ENCODE assay signal across 13 mouse cellular contexts in genomic region chr7:142560942-142561855, GRCm38 (mm10). TPM values are rescaled to one million over a fixed set of nuclear protein-coding genes. Genes with fewer than 3 reads are reported as not detected.
DNase-seq lines count a peak whose midpoint lies in the region; ATAC-seq and TF ChIP-seq lines count a peak whose summit lies in the region.
"Had no signal": no experiment of that assay in that cellular context is flagged by ENCODE, and none has a peak within 500 bp of the region (broad histone marks: within the 10 kb centered on the region; RNA-seq: fewer than 3 reads in every experiment).

No protein-coding gene starts in this region.

- peak; percentile 27; the same call in 1 of the 2 replicates for ATAC-seq in lung, embryonic 15.5 days (ENCODE audit: borderline replicate concordance, extremely low read depth, low FRiP score, low TSS enrichment)
- ATAC-seq in stomach, embryonic 14.5 days (ENCODE audit: insufficient number of reproducible peaks, insufficient read depth, low FRiP score, low read depth), result peak; percentile 87
- ATAC-seq: Patski had no signal

- no peaks in the 10 kb centered on the region for H3K9me3 ChIP-seq in lung, embryonic 15.5 days
- no peaks in the 10 kb centered on the region for H3K9me3 ChIP-seq in limb, embryonic 10.5 days (replicated peaks)
- no peaks in the 10 kb centered on the region for H3K9me3 ChIP-seq in stomach, embryonic 14.5 days (ENCODE audit: control insufficient read depth, low read depth, low read length)

- no peak for TF ChIP-seq CTCF in gastrocnemius, adult 2 months (IDR thresholded peaks at IDR 0.05)

- no peaks in the 10 kb centered on the region for H3K36me3 ChIP-seq in lung, embryonic 15.5 days
- H3K36me3 ChIP-seq in limb, embryonic 10.5 days, result no peaks in the 10 kb centered on the region
- H3K36me3 ChIP-seq in stomach, embryonic 14.5 days (ENCODE audit: control insufficient read depth, insufficient read depth, low read length), result no peaks in the 10 kb centered on the region

- WGBS in lung, embryonic 15.5 days, result 28% methylated on average over 18 of the region's 18 CpGs
- WGBS in limb, embryonic 10.5 days, result 6% methylated on average over 18 of the region's 18 CpGs
- 31% methylated on average over 18 of the region's 18 CpGs for WGBS in stomach, embryonic 14.5 days

- peaks cover 49% of the 10 kb centered on the region for H3K4me1 ChIP-seq in lung, embryonic 15.5 days
- H3K4me1 ChIP-seq in limb, embryonic 10.5 days, result peaks cover 99% of the 10 kb centered on the region
- peaks cover 61% of the 10 kb centered on the region for H3K4me1 ChIP-seq in stomach, embryonic 14.5 days (ENCODE audit: control insufficient read depth, insufficient read depth, low read length)

- no peak overlapping the region for H3K4me2 ChIP-seq in lung, embryonic 15.5 days
- no peak overlapping the region for H3K4me2 ChIP-seq in stomach, embryonic 14.5 days (replicated peaks; ENCODE audit: low read depth, low read length)

- H3K4me3 ChIP-seq in gastrocnemius, adult 2 months, result no peak overlapping the region
- H3K4me3 ChIP-seq in lung, embryonic 15.5 days, result no peak overlapping the region
- H3K4me3 ChIP-seq in limb, embryonic 10.5 days, result peak overlapping the region; percentile 2; the same call in 1 of the 2 replicates
- H3K4me3 ChIP-seq in stomach, embryonic 14.5 days (ENCODE audit: low read depth, low read length), result no peak overlapping the region

- no peak for DNase-seq in gastrocnemius, adult 2 months
- no peak for DNase-seq in gastrocnemius, adult 8-10 months (ENCODE audit: low spot score in 2 of 2)
- no peak for DNase-seq in lung, postnatal 4 days
- peak; percentile 71 for DNase-seq in limb, embryonic 10.5 days (ENCODE audit: low spot score)
- DNase-seq in adrenal gland, postnatal 4 days (ENCODE audit: low spot score in 2 of 2), result no peak
- DNase-seq in left cerebral cortex, adult 8-10 months (ENCODE audit: low spot score in 2 of 2), result no peak
- DNase-seq: adrenal gland, postnatal 14 days; gastrocnemius, postnatal 36 days; kidney, adult 11 months; lung, postnatal 36 days had no signal

- intact Hi-C loops in gastrocnemius, adult 2 months (cut with DNase I), result no loop called here

- no peaks in the 10 kb centered on the region for H3K27me3 ChIP-seq in lung, embryonic 15.5 days
- no peaks in the 10 kb centered on the region for H3K27me3 ChIP-seq in limb, embryonic 10.5 days (ENCODE audit: low read depth, poor library complexity, severe bottlenecking)
- no peaks in the 10 kb centered on the region for H3K27me3 ChIP-seq in stomach, embryonic 14.5 days (ENCODE audit: control insufficient read depth, insufficient read depth, low read length)

- no peak overlapping the region for H3K9ac ChIP-seq in lung, embryonic 15.5 days
- H3K9ac ChIP-seq in stomach, embryonic 14.5 days (replicated peaks; ENCODE audit: low read depth, low read length), result no peak overlapping the region; the same call in 1 of the 2 replicates

- peak overlapping the region; percentile 43 for H3K27ac ChIP-seq in gastrocnemius, adult 2 months
- H3K27ac ChIP-seq in lung, embryonic 15.5 days, result peak overlapping the region; percentile 68
- peak overlapping the region; percentile 92 for H3K27ac ChIP-seq in limb, embryonic 10.5 days
- peak overlapping the region; percentile 67 for H3K27ac ChIP-seq in stomach, embryonic 14.5 days (ENCODE audit: low read length)

RNA-seq across cellular contexts. Expression of gene Mrpl23, which starts 28.7 kb away (rescaled TPM):
- total RNA-seq in gastrocnemius, adult 2 months (2021), result 1 to 10 TPM in 1 of 2 experiments, under 1 TPM in 1; 0.89 to 1.4 TPM
- 1 to 10 TPM; 1.0 to 5.1 (median 3.1) TPM for total RNA-seq in gastrocnemius, adult 8-10 months (2022)
- 22.8 and 28.3 TPM in 2 replicates for polyA plus RNA-seq in lung, embryonic 15.5 days (2015; fragmentation: Nextera tagmentation; extraction: Ambion mirVana)
- 25.9 and 33.7 TPM in 2 replicates for polyA plus RNA-seq in limb, embryonic 10.5 days (2016; fragmentation: Nextera tagmentation; extraction: Ambion mirVana)
- 32.6 and 35.6 TPM in 2 replicates for polyA plus RNA-seq in stomach, embryonic 14.5 days (2014; fragmentation: Nextera tagmentation; extraction: Ambion mirVana)
- 1 to 10 TPM; 8.2 to 9.5 TPM for total RNA-seq in adrenal gland, postnatal 4 days (2021)
- total RNA-seq in left cerebral cortex, adult 8-10 months (2022), result 1 to 10 TPM; 3.4 to 8.4 (median 7.0) TPM
